Mouse (Mus musculus) layer of hippocampus, adult 9-10 months (tissue): ENCODE data around the gene Xrra1.

Source experiments
- DNase-seq: peaks from one replicate; pipeline ENCODE4 v3.0.0; 2022; ENCODE audit warnings: low spot score

Gene Xrra1

GRCm38 (mm10) chr7:99851121-99851520, 7.8 kb upstream of the Xrra1 start:
- DNase-seq: no peak

- no peak for DNase-seq
These were observed 7.3 kb upstream of the Xrra1 start for GRCm38 (mm10) chr7:99851618-99852017.

- no peak for DNase-seq
These were observed 5.6 kb upstream of the Xrra1 start for GRCm38 (mm10) chr7:99853350-99853749.

GRCm38 (mm10) chr7:99854311-99854710, 4.6 kb upstream of the Xrra1 start:
- no peak for DNase-seq

GRCm38 (mm10) chr7:99856266-99856861, 2.6 kb upstream of the Xrra1 start:
- DNase-seq: no peak

- DNase-seq: no peak
These were observed 622 bp upstream of the Xrra1 start for GRCm38 (mm10) chr7:99858175-99858812.

- DNase-seq: no peak
These were observed 4.4 kb downstream of the Xrra1 start, which contains the start of gene Spcs2 for GRCm38 (mm10) chr7:99863362-99863761. Spcs2 (minus strand) TSS chr7:99863462.

- no peak for DNase-seq
These were observed 5.5 kb downstream of the Xrra1 start for GRCm38 (mm10) chr7:99864241-99865028.

GRCm38 (mm10) chr7:99865219-99865618, 6.3 kb downstream of the Xrra1 start:
- no peak for DNase-seq

GRCm38 (mm10) chr7:99869296-99869695, 10.4 kb downstream of the Xrra1 start:
- no peak for DNase-seq

GRCm38 (mm10) chr7:99873965-99874364, 15.0 kb downstream of the Xrra1 start:
- no peak for DNase-seq

- no peak for DNase-seq
These were observed 17.0 kb downstream of the Xrra1 start for GRCm38 (mm10) chr7:99875891-99876290.

- peak; percentile 88 for DNase-seq
These were observed 17.4 kb downstream of the Xrra1 start for GRCm38 (mm10) chr7:99876345-99876744.

GRCm38 (mm10) chr7:99878254-99878653, 19.3 kb downstream of the Xrra1 start:
- peak; percentile 56 for DNase-seq

GRCm38 (mm10) chr7:99887230-99887735, 28.4 kb downstream of the Xrra1 start:
- DNase-seq: no peak

GRCm38 (mm10) chr7:99887743-99888142, 28.8 kb downstream of the Xrra1 start:
- DNase-seq: no peak

GRCm38 (mm10) chr7:99889175-99889880, 30.4 kb downstream of the Xrra1 start:
- DNase-seq: no peak

- DNase-seq: no peak
These were observed 31.3 kb downstream of the Xrra1 start for GRCm38 (mm10) chr7:99890168-99890755.

- peak; percentile 32 for DNase-seq
These were observed 32.6 kb downstream of the Xrra1 start for GRCm38 (mm10) chr7:99891471-99891870.

GRCm38 (mm10) chr7:99892351-99892750, 33.4 kb downstream of the Xrra1 start:
- no peak for DNase-seq

GRCm38 (mm10) chr7:99893967-99894366, 35.1 kb downstream of the Xrra1 start:
- no peak for DNase-seq

- DNase-seq: no peak
These were observed 35.6 kb downstream of the Xrra1 start for GRCm38 (mm10) chr7:99894478-99894877.
